Mouse (Mus musculus): ENCODE measurements around the gene Dscam.
"Not testable (repeated sequence)": the region's sequence is repeated elsewhere in the genome, so short reads cannot be mapped to it uniquely, and the experiment has no call there.

Gene Dscam

DNA sequence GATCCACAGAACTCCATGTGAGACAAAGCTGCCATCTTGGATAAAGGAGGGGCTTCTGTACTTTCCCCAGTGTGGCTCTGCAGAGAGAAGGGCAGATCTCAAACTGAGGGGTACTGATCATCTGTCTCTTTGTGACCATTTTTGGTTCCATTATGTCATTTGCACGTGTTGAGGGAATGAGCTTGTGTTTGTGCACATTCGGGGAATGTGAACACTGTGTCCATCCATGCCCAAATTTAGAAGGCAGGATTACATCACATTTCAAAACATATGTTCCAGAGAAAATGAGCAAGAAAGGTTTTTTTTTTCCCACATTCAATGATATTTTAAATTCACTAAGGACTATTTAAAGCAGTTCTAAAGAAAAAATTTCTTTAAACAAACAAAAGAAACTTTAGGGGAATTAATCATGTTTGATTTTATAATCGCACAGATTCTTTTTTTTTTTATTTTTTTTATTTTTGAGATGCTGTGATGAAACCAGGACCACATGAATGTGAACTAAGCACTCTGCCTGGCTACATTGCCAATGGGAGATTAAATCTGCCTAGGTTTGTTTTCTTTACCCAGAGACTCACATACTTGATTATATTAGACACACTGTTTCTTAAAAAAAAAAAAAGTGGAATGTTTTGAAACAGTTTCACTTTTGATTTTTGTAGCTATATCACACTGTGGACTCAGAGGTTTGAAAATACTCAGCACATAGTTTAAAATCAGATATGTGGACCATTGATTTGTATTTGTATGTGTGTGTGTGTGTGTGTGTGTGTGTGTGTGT lies 269.1 kb downstream of the Dscam start:
- in situ Hi-C loops (cut with MboI; ENCODE audit: unreplicated experiment in 2 of 2), result no loop called here

DNA sequence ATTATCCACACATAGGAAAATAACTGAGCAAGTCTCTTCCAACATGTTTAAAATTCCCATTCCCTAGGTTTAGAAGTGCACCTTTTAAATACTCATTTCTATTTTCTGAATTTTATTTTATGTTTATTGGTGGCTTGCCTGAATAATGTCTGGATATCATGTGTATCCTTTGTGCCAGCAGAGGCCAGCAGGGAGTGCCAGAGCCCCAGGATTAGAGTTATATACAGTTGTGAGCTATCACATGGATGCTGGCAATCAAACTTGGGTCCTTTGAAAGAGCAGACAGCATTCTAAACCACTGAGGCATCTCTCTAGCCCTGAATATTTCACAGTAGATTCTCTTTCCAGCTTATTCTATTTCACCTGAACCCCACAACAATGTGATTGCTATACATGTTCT lies 271.2 kb downstream of the Dscam start:
- in situ Hi-C loops (cut with MboI; ENCODE audit: unreplicated experiment in 2 of 2), result no loop called here

DNA sequence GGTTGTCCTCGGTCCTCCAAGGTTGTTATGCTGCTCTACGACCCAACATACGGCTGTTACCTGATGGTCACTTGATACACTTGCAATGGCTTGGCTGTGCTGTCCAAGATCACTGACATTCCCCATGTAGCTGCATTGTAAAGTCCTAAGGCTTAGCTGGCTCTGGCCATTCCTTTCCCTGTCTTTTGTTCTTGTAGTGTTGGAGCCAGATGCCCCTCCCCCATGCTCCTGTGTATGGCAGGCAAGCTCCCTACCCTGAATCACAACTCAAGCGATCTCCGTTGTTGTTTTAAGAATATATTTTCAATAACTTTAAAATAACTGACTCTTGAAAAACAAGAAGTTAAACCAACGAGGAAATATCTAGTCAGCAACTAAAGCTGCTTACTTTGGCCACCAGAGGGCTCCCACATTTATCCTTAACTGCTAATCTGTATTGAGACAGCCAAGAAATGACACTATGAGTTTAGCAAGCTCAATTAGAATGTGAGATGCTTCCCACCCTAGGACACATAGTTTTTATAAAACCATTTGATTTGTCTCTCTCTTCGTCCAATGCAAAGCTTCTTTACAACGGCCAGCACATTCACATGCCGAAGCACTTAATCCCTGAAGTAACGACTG lies 273.9 kb downstream of the Dscam start:
- in situ Hi-C loops (cut with MboI; ENCODE audit: unreplicated experiment in 2 of 2), result no loop called here

DNA sequence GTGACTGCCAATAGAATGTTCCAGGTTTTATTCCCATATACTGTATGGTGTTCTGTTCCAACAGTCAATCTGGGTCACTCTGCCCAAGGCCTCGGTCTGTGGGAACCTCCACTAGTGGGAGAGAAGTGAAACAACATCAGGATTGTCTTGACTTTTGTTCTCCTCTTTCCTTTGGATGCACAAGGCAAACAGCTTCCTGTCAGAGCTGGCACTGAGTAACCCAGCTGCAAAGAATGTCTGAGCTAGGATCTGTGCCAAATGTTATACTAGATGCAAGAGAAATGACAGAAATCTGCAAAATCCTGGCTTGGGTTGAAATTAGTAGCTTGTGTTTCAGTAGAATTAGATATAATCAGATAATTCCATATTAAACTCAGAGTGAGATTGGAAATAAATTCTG lies 282.5 kb downstream of the Dscam start:
- in situ Hi-C loops (cut with MboI; ENCODE audit: unreplicated experiment in 2 of 2), result no loop called here

DNA sequence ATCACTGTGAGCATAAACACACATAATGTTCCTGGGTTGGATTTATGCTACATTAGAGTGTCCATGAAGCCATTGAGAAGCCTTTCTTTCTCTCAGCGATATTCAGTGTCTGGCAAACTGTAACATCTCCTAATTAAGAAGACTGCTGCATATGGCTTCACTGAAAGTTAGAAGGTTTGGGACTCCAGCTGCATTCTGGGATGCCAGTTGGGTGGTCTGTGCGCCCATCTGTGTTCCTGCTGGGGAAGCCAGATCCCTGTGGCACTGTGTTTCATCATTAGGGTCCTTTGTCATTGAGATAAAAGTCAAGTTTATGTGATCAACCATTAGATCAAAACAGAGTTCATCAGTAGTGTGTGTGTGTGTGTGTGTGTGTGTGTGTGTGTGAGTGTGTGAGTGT lies 284.7 kb downstream of the Dscam start:
- in situ Hi-C loops (cut with MboI; ENCODE audit: unreplicated experiment in 2 of 2), result no loop called here

DNA sequence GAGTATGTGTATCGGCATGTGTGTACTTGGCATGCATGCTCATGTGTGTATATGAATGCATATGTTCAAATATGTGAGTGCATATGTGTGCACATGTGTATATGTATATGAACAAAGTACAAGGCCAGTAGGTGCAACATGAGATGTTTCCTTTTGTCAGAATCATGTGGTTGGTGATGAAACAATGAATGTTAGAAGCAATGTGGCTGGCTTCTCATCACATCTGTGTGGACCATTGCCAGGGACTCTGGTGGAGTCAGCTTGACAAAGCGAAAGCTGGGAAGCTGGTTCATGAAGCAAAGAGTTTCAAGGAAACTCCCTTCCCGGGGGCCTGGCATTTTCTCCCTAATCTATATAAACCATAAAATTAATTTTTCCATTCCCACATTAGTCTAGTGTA lies 286.0 kb downstream of the Dscam start:
- in situ Hi-C loops (cut with MboI; ENCODE audit: unreplicated experiment in 2 of 2), result not testable (repeated sequence)

DNA sequence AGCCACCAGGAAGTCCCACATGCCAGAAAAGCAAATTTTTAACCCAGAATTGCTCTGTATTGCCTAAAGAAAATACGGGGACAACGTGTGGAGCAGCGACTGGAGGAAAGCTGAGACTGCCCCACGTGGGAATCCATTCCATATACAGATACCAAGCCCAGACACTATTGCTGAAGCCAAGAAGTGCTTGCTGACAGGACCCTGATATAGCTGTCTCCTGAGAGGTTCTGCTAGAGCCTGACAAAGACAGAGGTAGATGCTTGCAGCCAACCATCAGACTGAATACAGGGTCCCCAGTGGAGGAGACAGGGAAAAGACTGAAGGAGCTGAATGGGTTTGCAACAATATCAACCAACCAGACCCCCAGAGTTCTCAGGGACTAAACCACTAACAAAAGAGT lies 293.3 kb downstream of the Dscam start:
- in situ Hi-C loops (cut with MboI; ENCODE audit: unreplicated experiment in 2 of 2), result no loop called here

- in situ Hi-C loops (cut with MboI; ENCODE audit: unreplicated experiment in 2 of 2), result no loop called here
Measured at GRCm38 (mm10) chr16:96872799-96873198, 297.8 kb downstream of the Dscam start.

- in situ Hi-C loops (cut with MboI; ENCODE audit: unreplicated experiment in 2 of 2), result no loop called here
Measured at GRCm38 (mm10) chr16:96857571-96857970, 313.0 kb downstream of the Dscam start.

DNA sequence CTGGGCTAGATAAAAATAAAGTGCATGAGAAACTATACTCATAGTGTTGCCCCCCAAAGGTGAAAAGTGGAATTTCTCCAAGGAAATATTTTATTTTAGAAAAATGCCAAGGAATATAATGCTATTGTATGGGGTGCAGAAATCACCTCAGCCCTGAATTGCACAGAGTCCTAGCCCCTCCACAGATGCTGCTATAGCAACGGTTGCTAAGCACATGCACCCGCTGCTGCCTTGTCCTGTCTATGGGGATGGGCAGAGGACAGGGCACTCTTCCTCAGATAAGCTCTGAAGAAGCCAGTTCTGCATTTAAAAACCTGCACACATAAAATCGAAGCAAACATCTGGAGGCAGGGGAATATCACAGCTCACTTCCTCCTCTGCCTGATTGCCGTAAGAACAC lies 315.5 kb downstream of the Dscam start:
- in situ Hi-C loops (cut with MboI; ENCODE audit: unreplicated experiment in 2 of 2), result no loop called here

- in situ Hi-C loops (cut with MboI; ENCODE audit: unreplicated experiment in 2 of 2), result no loop called here
Measured at GRCm38 (mm10) chr16:96852383-96852782, 318.2 kb downstream of the Dscam start.

DNA sequence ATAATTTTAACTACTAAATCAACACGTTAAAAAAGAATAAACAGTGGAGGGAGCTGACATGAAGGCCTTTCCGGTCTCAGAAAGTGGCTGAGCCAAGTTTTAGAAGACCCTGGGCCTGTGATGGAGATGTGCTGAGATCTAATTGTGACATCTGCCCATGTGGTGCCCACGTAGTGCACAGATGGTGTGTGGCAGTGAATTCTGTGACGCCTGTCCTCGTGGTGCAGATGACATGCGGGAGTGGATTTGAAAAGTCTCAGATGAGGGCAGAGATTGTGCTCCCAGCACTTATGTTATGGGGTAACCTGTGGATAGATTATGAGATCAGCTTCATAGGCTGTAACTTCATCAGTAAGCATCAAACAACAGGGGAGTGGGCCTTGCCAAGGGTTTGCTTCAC lies 321.6 kb downstream of the Dscam start:
- in situ Hi-C loops (cut with MboI; ENCODE audit: unreplicated experiment in 2 of 2), result no loop called here

- in situ Hi-C loops (cut with MboI; ENCODE audit: unreplicated experiment in 2 of 2), result no loop called here
Measured at GRCm38 (mm10) chr16:96846585-96846984, 324.0 kb downstream of the Dscam start.

DNA sequence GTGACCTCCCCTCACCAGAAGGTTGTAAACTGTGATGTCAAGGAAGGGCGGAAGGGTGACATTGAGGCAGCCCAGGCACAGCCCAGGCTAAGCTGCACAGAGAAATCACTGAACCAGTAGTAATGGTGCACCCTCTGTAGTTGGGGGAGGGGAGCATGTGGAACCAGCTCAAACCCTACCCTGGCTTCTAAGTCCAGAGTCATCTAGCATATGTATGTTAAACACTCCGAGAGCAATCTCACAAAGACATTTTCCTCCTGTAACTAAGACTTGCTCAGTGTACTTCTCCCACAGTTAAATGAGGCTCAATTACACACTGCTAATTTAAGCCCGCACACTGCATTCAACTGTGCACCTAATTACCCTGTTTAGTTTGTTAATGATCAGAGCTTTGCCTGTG lies 324.4 kb downstream of the Dscam start:
- in situ Hi-C loops (cut with MboI; ENCODE audit: unreplicated experiment in 2 of 2), result no loop called here

DNA sequence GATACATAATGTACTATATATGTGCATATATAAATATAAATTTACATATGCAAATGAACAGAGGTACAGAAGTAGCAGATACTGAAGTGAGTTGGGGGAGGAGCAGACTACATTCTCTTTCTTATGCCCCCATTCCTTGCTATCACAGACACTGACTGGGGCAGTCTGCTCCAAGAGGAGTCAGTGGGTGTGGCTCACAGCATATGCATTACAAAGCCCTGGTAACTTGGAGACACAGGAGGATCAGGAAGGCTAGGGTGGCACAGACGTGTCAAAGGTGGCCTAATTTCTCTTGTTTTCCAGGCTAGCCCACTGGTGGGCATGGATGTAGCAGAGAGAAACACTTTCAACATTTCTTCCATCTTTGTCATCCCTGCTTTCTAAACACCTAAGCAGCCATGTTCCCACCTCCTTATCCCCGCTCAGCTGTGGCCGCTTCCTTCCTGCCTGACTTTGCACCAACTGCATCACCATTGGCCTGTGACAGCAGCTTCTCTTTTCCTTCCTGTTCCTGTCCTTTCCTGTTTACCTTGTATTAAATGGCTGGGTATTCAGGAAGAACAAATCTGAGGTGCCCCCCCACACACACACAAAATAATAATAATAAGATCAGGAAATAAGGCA lies 325.0 kb downstream of the Dscam start:
- in situ Hi-C loops (cut with MboI; ENCODE audit: unreplicated experiment in 2 of 2), result no loop called here

DNA sequence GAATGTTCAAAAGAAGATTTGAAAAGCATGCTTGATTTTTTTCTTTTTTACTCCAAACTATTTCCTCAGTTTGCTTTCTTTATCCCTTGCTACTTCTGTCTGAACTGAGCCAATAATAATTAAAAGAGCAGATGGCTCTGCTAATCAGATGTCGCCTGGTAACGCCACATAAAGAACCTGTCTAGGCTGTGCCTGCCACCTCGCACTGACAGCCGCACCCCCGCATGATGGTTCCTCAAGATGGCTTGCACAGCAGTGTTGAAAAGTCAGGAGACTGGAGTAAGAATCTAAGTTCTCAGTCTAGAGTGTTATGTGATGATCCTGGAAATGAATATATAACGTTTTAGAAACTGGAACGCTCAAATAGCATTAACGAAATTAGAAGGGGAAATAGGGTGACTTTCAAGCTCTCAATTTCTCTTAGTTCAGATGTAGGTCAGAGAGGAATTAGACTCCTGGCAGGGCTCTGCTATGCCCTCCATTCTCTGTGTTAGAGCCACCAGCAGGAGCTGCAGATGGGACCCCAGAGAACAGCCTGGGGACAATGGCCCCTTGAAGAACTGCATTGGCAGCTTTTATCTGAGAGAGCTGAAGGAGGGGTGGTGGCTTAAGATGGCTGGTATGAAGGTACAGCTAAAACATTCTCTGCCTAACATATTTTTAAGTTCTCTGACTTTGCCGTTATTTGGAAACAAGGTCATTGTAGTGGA lies 326.7 kb downstream of the Dscam start:
- in situ Hi-C loops (cut with MboI; ENCODE audit: unreplicated experiment in 2 of 2), result no loop called here

- in situ Hi-C loops (cut with MboI; ENCODE audit: unreplicated experiment in 2 of 2), result no loop called here
Measured at GRCm38 (mm10) chr16:96842829-96843360, 327.7 kb downstream of the Dscam start.

DNA sequence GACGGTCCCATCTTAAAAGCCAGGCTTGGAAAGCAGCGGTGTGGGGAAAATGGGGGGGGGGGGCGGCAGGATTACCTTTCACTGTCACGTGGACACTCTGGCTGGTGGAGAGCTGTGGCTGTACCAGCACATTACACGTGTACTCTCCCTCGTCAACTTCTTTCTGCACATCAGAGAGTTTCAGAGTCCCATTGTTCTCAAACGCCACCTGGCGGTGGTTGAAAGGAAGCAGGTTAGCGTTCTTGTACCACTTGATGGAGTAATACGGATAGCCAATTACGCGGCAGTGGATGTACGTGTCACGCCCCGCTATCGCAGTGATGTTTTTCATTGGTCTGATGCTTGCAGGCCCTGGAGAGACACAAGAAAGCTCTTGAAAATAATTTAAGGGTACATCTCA lies 350.9 kb downstream of the Dscam start:
- in situ Hi-C loops (cut with MboI; ENCODE audit: unreplicated experiment in 2 of 2), result loop anchor here in 1 of 2 experiments (5.0 kb wide), 1 partner anchor 217 kb away; no protein-coding TSS in a partner anchor

DNA sequence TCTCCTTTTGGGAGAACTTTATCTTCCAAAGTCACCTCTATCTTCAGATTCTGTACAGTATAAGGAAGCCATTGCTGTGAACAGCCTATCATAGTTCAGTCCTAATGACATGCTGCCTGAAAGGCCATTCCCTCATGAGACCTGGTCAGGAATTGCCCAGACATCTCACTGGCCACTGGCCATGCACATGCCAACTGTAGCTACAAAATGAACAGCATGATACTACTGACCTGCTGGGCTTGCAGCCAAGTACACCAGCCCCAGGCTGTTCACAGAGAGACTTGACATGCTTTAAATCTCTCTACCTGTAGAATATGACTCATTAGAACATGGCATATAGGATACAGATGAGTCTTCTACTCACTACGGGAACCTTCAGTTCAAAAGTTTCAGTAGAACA lies 364.3 kb downstream of the Dscam start:
- in situ Hi-C loops (cut with MboI; ENCODE audit: unreplicated experiment in 2 of 2), result no loop called here

- in situ Hi-C loops (cut with MboI; ENCODE audit: unreplicated experiment in 2 of 2), result no loop called here
Measured at GRCm38 (mm10) chr16:96802636-96803035, 367.9 kb downstream of the Dscam start.

DNA sequence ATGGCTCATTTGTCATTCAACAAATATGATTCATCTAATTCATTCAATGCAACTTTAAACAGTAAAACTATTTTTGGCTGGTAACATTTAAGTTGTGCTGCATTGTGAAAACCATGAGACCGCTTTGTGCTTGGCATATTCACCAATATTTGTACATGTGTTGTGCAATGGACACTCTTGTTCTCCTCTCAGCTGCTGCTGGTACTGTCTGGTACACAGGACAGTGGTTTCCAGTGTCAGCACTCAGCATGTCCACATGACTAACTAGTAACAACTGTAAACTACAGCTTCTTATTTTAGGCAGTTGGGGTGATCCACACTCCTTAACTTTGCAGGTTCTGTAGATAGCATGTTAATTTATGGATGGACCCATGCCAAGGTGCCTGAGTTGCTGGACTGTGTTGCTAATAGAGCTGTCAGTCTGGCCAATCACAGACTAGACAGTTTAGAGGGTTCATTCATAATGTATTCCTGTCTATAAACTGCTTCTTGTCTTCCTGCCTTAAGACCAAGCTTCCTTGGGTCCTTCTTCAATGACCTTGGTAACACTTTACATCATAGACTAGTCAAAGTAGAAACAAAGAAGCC lies 368.8 kb downstream of the Dscam start:
- in situ Hi-C loops (cut with MboI; ENCODE audit: unreplicated experiment in 2 of 2), result no loop called here

Data from v-Abl transformed pro-B cells (cell line).